Mouse (Mus musculus) fibroblast of lung, adult 2 months (primary cell): ENCODE measurements at regions not wholly inside any gene's neighbourhood (a gene's known extent, or its start where the extent isn't known, plus 50 kb on each side); places are given as distances from the start of the nearest gene placed in this dataset.
A peak's percentile ranks its signal among the peaks of the same experiment; 100 is the strongest.

Experiments
- DNase-seq: peaks from one replicate; pipeline ENCODE4 v3.0.0-alpha.2; 2011; ENCODE audit warnings: low read depth

- DNase-seq = peak; percentile 29
Measured at GRCm38 (mm10) chr6:116767738-116768522, 51.2 kb upstream of the Tmem72 start.

GRCm38 (mm10) chr6:116774954-116775675 is 58.4 kb upstream of the Tmem72 start:
- DNase-seq = no peak

DNA sequence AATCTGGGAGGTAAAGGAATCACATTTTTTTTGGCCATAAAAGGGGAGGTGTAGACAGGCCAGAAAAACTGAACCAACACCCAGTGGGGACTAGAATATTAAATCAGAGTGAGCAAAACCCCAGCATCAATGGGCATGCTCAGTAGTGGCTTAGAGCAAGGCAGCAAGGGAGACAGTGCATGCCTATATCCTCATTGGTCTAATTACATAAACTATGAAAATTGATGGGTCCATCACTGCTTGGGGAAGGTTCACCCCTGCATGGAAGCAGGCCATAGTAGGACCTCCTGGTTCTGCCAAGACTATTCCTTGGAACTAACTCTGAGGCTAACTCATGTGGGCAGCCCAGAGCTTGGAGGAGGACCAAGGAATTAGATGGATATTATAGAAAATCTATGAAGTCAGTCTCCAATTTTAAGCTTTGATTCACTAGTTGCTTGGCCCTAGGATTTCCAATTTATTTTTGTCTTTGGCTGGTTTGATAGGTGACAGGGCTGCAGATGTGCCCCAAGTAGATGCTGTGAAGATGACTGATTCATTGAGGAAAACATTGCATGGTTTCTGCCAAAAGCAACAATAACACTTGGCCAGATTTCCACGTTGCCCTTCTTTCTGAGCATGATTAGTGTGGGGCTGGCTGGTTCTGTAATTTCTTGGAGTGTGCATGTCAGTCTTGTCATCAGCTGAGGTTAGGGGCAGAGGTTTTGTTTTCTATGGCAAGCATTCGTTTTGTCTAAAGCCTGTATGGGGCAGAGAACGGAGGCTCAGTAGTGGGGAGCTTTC is 70.0 kb upstream of the Tmem72 start:
- peak; percentile 76 for DNase-seq

DNA sequence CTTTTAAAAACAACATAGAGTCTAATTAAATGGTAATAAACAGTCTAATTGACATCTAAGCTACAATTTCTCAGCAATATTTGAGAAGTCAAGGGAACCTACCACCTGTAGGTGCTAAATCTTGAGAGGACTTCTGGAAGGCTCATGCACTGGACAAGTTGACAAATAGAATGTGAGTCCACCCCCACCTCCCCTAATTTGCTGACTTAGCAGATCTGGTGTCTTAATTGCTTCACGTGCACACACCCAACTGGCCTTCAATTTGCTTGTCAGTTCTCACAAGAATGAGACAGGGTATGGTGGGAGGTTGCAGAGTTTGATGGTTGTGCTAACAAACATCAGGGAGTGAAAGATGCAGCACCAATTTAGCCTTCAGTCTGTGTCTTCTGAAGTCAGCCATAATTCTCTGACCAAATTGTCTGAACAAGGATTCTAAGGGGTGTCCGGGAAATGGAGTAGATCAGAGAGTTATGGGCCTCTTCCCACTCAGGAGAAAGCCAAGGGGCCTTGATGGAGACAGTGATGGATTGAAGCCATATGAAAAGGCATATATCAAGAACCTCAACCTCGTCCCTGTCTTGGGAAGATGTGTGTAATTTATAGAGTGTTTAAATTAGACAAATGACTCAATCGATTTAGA is 76.7 kb upstream of the Tmem72 start:
- no peak for DNase-seq

- no peak for DNase-seq
Measured at GRCm38 (mm10) chr6:116793961-116794336, 77.2 kb upstream of the Tmem72 start.

DNA sequence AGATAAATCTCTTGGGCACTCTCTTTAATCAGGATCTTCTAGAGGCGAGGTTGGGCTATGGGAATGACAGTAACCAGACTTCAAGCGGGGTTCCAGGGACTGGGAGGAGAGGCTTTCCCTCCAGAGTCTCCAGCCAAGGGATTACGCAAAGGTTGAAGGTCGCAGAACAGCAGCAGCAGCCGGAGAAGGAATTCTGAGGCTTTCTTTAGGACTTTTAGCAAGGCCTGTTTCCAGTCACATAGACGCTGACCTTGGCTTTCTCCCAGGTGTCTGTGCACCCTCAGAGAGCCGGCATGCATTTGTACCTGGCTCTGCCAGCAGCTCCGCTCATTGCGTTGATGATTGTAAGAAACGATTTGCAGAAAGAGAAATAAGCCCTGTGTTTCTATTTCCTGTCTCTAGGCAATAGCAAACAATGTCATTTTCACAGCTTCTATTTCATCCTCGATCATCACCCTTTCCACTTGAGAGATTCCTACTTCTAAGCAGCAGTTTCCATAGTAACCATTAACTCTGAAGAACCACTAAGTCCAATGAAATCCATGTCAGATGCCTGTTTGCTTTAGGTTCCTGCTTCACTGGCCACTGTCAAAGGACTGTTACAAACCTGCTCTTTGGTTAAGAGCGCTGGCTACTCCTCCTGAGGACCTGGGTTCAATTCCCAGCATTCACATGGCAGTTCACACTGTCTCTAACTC is 104.7 kb upstream of the Tmem72 start:
- DNase-seq = no peak

GRCm38 (mm10) chr6:116822605-116823004 is 105.9 kb upstream of the Tmem72 start:
- no peak for DNase-seq

GRCm38 (mm10) chr6:116825628-116826027 is 108.9 kb upstream of the Tmem72 start:
- no peak for DNase-seq

GRCm38 (mm10) chr6:116829341-116829740 is 112.6 kb upstream of the Tmem72 start:
- DNase-seq = peak; percentile 63

GRCm38 (mm10) chr6:116845990-116846862 is 129.5 kb upstream of the Tmem72 start:
- no peak for DNase-seq

- no peak for DNase-seq
Measured at GRCm38 (mm10) chr6:116848538-116849093, 131.9 kb upstream of the Tmem72 start.

- no peak for DNase-seq
Measured at GRCm38 (mm10) chr6:116854029-116854428, 137.3 kb upstream of the Tmem72 start.

DNA sequence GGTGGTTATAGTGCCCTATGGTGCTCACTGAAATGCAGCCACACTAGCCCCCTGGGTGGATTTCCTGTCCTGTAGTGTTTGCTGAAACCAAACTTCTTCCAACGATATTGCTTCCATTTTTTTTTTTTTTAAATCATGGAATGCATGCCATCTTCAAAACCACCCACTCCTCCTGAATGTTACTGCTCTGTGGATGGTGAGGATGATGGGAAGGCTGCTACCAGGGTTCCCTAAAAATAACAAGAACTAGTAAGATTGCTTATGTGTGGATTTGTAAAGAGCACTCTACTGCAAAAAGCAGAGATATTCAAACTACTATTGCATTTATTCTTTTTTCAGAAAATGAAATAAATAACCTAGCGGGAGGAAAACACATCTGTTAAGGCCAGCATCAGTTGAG is 139.4 kb upstream of the Tmem72 start:
- DNase-seq = no peak

GRCm38 (mm10) chr6:116856917-116857491 is 140.3 kb upstream of the Tmem72 start:
- DNase-seq = no peak

DNA sequence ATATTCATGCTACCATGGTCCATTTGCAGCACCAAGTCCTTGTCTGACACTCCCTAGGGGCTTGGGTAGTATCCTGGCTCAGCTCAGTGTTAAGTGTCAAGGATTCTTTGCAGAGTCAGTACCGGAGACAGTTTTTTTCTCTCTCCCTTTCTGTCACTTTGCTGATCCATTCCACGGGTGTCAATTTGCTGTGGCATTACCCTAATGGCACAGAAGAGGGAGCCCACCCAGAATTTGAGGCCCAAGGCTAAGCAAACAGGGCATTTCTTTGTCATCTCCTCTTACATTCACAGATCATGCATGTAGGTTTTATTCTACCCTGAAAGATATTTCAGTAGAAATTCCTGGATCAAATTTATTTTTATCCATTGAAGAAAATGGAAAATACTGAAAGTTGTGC is 146.4 kb upstream of the Tmem72 start:
- DNase-seq = no peak

GRCm38 (mm10) chr6:116863626-116864025 is 146.9 kb upstream of the Tmem72 start:
- DNase-seq = no peak

DNA sequence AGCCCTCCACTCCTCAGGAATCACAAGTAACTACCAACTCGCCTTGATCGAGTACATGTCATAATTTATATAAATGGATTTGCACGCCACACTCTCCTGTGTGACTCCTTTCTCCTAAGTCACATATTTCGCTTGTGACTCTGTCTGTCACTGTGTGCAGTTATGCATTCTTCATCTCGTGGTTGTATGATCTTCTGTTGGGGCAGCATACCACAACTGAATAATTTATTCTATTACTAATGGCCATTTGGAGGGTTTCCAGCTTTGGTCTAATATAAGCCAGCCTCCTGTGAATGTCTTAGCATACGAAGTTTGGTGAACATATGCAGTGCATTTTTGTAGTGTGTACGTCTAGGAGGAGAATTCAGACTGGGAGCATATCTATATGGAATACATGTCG is 176.6 kb upstream of the Tmem72 start:
- no peak for DNase-seq

- no peak for DNase-seq
Measured at GRCm38 (mm10) chr6:116894252-116894651, 177.5 kb upstream of the Tmem72 start.

DNA sequence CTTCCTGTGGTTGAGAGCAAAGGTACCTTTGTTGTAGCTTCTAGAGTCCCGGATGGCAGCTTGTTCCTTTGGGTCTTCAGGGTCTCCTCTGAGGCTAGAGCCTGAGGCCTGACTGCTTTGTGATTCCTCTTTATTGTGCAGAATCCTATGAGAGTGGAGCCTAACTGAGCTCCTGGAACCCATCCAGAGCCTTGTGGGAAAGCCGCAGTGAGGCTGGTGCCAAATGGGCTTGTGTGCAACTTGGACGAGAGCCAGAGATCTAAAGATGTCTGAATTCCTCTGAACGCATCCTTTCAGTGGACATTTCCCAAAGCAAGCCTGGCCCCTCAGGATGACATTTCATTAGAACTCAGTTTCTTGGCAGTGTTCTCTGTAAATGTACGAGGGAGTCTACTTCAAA is 178.4 kb upstream of the Tmem72 start:
- no peak for DNase-seq

DNA sequence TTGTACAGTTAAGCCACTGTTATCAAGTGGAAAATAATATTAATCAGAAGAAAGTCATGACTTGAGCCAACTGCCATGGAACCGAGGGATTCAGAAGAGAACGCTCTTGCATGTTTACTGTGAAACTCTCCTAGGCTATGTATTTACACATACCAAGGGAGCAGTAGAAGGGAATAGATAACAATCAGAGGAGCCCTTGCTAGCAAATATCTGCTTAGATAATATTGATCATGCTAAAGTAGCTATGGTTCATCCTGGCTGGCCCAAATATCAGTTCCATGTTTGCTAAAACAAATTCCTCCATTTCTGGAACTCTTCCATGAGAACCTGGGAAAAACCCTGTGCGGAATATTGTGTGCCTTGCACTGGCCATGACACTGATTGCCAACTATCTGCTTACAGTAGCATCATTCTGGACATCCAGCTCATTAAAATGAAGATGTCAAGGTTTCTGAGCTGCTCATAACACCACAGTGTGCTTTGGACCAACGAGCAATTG is 179.5 kb upstream of the Tmem72 start:
- no peak for DNase-seq
